Mouse (Mus musculus) left cerebral cortex, adult 18-20 months (tissue): ENCODE results near the gene Pim3. TPM values are rescaled to one million over a fixed set of nuclear protein-coding genes. Genes with fewer than 3 reads are reported as not detected.

Source experiments
- DNase-seq, 2 experiments: peaks; one replicate each; pipeline ENCODE4 v3.0.0; 2021 to 2022; ENCODE audit warnings: low spot score in 2 of 2, mixed read lengths in 1 of 2
- total RNA-seq, 2 experiments: library from RNA; stranded (reverse); gene quantifications; 2 replicates each; pipeline ENCODE4 v1.2.3; 2021

Pim3 gene
- total RNA-seq, 2 experiments from 2014 or later: 36.3 to 45.9 TPM

DNA sequence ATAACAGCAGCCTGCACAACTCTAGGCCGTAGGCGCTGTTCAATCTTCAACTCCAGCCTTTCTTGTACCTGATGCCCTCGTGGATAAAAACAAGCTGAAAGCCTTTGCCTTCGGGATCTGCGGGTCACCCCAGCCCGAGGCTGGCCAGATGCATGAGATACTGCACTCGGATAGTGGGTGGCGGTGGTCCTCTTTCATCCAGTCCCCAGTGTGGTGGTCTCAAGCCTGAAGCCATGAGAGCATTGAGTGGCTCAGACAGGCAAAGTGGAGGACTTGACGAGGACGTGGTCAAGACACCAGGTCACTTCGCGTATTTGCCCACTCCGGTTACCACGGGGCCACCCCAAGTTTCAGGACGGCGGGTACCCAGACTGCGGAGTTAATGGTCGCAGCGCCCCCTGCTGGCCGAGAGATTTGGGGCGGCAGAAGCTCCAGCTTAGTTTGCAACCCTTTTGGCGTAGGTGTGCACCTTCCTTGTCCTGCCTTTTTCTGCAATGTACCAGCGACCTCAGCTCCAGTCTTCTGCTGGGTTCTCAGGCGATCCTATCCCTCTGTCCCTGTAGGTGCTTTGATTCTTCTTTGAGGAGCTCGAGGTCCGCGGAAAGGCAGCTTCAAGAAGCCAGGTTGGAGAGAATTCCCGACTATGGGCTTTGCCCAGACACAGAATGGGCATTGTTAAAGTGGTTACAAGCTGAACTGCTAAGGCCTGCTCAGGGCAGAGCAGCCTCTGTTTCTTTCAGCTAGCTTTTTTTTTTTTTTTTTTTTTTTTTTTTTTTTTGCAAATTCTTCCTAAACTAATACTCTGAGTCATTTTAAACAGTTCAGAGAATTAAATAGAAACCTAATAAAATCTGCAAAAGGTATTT, 14.4 kb downstream of the Pim3 start:
- peak; percentile 77 to 87 for DNase-seq

GRCm38 (mm10) chr15:88877021-88877400, 15.0 kb downstream of the Pim3 start:
- DNase-seq: peak in 1 of 2 experiments; percentile 25

GRCm38 (mm10) chr15:88881253-88882044, 19.5 kb downstream of the Pim3 start:
- DNase-seq: no peak

DNA sequence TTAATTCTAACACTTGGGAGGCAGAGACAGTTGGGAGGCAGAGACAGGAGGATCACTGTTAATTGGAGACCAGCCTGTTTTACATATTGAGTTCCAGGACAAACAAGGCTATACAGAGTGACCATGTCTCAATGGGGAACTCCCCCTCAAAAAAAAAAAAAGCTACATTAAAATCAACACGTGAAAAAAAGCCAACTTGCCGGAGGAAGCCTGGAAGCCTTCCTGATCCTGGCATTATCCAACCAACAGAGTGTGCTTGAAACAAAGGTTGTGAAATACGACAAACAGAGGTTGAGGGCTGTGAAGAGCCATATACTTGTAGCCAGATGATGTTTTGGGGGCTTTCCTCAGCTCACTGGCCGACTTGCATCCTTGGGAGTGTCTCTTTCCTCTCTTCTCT, 20.9 kb downstream of the Pim3 start:
- no peak for DNase-seq

GRCm38 (mm10) chr15:88883342-88883741, 21.4 kb downstream of the Pim3 start:
- no peak for DNase-seq

DNA sequence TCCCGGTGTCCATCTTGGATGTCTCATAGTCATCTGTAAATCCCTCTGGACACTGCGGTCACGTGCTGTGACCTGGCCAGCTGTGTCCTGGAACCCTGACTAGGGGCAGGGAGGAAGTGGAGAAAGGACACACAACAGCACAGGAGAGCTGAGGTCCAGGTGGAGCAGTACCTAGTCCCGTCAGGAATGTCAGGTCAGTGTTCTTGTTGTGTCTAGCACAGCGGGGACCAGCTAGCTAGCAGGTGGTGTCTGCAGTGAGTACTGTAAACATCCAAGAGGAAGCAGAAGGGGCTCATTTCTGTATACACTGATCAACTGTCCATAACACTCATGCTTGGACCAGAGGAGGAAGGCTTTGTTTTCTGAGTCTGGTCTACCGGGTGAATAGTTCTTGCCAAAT, 23.4 kb downstream of the Pim3 start:
- DNase-seq: no peak

- no peak for DNase-seq
These were observed 27.0 kb downstream of the Pim3 start for GRCm38 (mm10) chr15:88889032-88889431.

GRCm38 (mm10) chr15:88889994-88890393, 28.0 kb downstream of the Pim3 start:
- no peak for DNase-seq

GRCm38 (mm10) chr15:88890751-88891675, 29.0 kb downstream of the Pim3 start:
- peak; percentile 70 to 80 for DNase-seq

DNA sequence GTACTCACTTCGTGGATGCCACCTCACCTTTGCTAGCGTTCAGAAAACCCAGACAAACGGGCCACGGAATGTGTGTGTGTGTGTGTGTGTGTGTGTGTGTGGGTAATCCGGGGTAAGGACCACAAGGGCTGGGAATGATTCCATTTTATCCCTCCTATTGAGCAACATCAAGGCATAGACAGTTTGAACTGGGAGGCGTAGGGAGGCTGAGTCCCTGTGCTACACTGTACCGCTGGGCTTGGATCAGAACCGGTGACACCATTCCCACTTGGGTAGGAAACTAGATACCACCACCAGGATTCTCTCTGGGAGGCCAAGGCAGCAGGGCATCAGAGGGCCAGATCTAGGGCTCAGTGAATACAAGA, 29.7 kb downstream of the Pim3 start:
- DNase-seq: no peak

- no peak for DNase-seq
These were observed 30.3 kb downstream of the Pim3 start for GRCm38 (mm10) chr15:88892252-88892651.

- DNase-seq: no peak
These were observed 30.9 kb downstream of the Pim3 start for GRCm38 (mm10) chr15:88892876-88893275.

DNA sequence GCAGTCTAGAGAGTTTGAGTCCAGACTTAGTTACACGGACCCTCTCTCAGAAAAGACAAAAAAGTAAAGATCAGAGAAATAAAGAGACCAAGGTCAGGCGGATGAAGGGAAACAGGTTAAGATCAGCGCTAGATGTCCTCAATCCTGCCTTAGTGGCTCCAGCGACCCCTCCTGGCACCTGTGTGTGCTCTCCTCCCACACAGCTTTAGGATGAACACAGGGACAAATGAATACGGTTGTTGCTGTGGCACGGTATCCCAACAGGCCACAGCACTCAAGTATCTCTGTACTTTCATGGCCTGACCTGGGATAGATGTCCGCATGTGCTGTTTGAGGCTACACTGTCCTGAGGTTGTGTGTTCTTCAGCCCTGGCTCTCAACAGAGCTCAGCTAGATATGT, 33.1 kb downstream of the Pim3 start:
- no peak for DNase-seq

DNA sequence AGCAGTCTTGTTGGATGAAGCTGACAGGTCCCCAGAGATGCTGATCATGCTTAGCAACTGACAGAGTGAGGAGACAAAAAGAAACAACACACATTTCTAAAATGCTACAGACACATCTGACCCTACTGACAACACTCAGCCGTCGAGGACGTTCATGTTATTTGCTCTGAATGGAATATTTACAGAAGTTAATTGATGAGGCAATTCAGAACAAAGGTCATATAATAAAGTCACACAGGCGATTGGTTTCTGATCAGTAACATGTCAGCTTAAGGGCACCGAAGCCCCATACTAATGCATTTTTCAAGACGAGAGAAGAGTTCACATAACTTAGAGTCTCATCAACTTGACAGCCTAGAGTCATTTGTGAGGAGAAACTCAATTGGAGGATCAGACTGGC, 33.9 kb downstream of the Pim3 start:
- no peak for DNase-seq

DNA sequence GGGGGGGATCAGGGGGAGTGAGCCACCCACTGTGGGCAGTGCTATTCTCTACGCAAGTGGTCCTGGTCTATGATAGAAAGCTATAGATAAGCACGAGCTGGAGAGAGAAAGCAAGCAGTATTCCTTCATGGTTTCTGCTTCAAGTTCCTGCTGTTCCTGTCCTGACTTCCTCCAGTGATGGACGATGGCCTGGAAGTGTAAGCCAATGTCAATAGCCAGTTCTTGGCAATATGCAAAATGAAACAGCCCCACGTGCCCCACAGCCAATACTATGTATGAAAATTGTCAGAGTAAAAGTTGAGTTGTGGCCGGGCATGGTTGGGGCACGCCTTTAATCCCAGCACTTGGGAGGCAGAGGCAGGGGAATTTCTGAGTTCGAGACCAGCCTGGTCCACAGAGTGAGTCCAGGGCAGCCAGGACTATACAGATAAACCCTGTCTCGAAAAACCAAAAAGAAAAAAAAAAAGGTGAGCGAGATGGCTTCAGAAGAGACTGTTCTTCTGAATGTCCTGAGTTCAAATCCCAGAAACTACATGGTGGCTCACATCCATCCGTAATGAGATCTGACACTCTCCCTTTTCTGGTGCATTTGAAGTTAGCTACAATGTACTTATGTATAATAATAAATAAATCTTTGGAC, 34.5 kb downstream of the Pim3 start:
- no peak for DNase-seq

DNA sequence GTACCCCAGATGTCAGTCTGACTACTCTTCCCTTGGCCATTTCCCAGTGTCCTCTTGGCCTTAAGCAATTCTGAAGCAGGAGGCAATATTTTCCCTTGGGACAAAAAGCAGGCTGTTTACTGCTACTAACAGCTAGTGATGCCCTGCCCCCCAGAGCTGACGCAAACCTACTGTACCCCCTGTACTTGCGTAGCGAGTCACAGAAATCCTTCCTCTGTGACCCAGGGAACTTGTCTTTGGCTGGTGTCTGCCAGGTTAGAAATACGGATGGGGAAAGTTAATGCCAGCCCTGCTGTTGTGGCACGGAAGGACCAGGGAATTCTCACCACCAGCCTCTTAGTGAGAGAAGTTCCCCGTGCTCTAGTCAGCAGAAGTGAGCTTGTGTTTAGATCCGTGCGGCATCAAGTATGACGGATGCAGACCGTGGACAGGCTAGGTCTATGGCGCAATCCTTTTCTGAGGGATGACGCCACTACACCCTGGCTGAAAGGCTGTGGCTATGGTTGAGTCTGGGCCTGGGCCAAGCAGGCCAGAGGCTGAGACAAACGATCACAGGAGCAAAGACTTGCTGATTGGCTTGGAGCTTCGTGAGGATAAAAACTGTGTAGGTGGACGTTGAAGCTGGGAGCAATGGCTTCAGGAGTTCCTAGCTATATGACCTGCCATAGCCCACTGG, 40.4 kb downstream of the Pim3 start:
- no peak for DNase-seq

DNA sequence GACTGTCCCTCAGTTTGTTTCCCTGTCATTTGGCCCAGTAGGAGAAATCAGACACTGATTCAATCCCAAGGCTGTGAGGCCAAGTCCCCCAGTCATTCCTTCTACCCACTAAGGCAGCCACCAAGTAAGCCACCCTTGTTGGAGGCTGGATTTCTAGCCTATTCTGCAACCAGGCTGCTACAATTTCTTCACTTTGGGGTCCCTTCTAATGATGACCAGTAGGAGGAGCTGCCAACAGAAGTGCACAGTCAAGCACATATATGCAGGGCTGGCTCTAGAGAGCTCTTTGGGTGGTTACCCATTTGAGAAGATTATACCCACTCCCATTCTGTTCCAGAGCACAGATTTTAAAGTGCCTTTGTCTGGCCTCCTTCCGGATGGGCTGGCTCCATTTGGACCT, 41.1 kb downstream of the Pim3 start:
- DNase-seq: no peak

GRCm38 (mm10) chr15:88904056-88904811, 42.2 kb downstream of the Pim3 start:
- DNase-seq: no peak

DNA sequence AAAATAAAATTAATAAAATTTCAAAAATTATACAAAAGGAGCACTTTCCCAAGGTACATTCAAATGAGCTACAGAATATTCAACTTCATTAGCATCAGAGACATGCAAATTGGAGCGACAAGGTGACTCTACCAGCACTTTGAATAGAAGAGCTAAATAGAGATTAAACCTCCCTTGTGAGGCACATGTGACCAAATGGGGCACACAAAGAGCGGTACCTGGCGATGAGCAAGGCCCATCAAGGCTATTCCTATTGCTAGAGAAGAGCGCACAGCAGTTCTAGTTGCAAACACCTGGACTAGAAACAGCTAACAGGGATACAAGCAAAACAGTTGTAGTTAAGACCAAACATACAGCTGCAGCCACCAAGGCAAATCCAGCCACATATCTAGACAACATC, 44.4 kb downstream of the Pim3 start:
- no peak for DNase-seq

- DNase-seq: no peak
These were observed 53.1 kb downstream of the Pim3 start for GRCm38 (mm10) chr15:88915046-88915445.
